Comparison of ENCODE assay signal across 22 mouse cellular contexts in the genomic region with DNA sequence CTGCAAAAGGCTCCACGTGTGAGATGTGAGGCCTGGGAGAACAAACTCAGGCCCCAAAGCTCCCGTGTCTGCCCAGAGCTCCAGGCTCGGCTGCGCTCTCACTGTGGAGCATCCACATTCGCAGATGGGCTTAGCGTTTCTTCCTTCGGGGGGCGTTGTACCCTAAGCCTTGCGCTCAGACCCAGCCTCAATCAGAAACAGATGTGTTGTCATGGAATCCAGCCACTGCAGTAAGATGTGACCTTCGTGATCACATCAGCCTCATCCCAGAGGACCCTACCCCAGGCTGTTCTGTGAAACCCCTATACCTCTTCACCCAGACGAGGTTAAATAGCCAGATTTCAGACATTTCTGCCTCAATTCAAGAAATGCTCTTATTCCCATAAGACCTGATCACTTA.
DNase-seq lines count a peak whose midpoint lies in the region; ATAC-seq lines count a peak whose summit lies in the region.
"Had no signal": no experiment of that assay in that cellular context is flagged by ENCODE, and none has a peak within 500 bp of the region (broad histone marks: within the 10 kb centered on the region; RNA-seq: fewer than 3 reads in every experiment).

No protein-coding gene starts in this region.

- peaks cover 21% of the 10 kb centered on the region for H3K4me1 ChIP-seq in midbrain, embryonic 10.5 days
- peaks cover 4% of the 10 kb centered on the region; the same call in 1 of the 2 replicates for H3K4me1 ChIP-seq in midbrain, embryonic 15.5 days
- peaks cover 57% of the 10 kb centered on the region for H3K4me1 ChIP-seq in embryonic facial prominence, embryonic 10.5 days
- H3K4me1 ChIP-seq in limb, embryonic 12.5 days (replicated peaks), result peaks cover 51% of the 10 kb centered on the region
- H3K4me1 ChIP-seq: liver, embryonic 12.5 days had no signal

- no peak for ATAC-seq in midbrain, embryonic 15.5 days (replicated peaks)
- no peak for ATAC-seq in limb, embryonic 12.5 days (ENCODE audit: insufficient number of reproducible peaks, insufficient read depth, low FRiP score, low TSS enrichment, low read depth)
- no peak for ATAC-seq in megakaryocyte-erythroid progenitor cell, adult 5-6 weeks (replicated peaks; ENCODE audit: low FRiP score, low TSS enrichment, poor library complexity, severe bottlenecking)
- ATAC-seq: liver, embryonic 12.5 days; midbrain, embryonic 13.5 days had no signal

- DNase-seq in midbrain, embryonic 10.5 days (ENCODE audit: low spot score), result peak; percentile 29
- DNase-seq in embryo, embryonic 10.5 days (ENCODE audit: low spot score), result peak; percentile 75
- DNase-seq in embryonic facial prominence, embryonic 10.5 days (ENCODE audit: low spot score), result peak; percentile 82
- DNase-seq in cerebellum, adult 18-20 months, result no peak
- DNase-seq: adrenal gland, adult 2 months; cerebellum, adult 9-11 months; gastrocnemius, postnatal 36 days; kidney, adult 2 months; kidney, postnatal 10 days; lung, adult 2 months; right cerebral cortex, postnatal 4 days; thymus, postnatal 25 days had no signal

- H3K27ac ChIP-seq in midbrain, embryonic 10.5 days (replicated peaks), result no peak overlapping the region; the same call in 1 of the 2 replicates
- H3K27ac ChIP-seq in midbrain, embryonic 15.5 days, result no peak overlapping the region
- peak overlapping the region; percentile 81 for H3K27ac ChIP-seq in embryonic facial prominence, embryonic 10.5 days (replicated peaks)
- peak overlapping the region; percentile 83 for H3K27ac ChIP-seq in limb, embryonic 12.5 days
- H3K27ac ChIP-seq: hindbrain, embryonic 15.5 days; layer of hippocampus, adult 2 months; liver, embryonic 12.5 days; midbrain, embryonic 13.5 days had no signal

- H3K9me3 ChIP-seq in midbrain, embryonic 10.5 days (replicated peaks), result no peaks in the 10 kb centered on the region
- no peaks in the 10 kb centered on the region for H3K9me3 ChIP-seq in midbrain, embryonic 15.5 days
- no peaks in the 10 kb centered on the region for H3K9me3 ChIP-seq in embryonic facial prominence, embryonic 10.5 days
- no peaks in the 10 kb centered on the region for H3K9me3 ChIP-seq in limb, embryonic 12.5 days
- H3K9me3 ChIP-seq: heart, embryonic 12.5 days; hindbrain, embryonic 15.5 days; liver, embryonic 12.5 days; midbrain, embryonic 13.5 days had no signal

- H3K9ac ChIP-seq in midbrain, embryonic 15.5 days, result no peak overlapping the region
- H3K9ac ChIP-seq in limb, embryonic 12.5 days (replicated peaks), result no peak overlapping the region
- H3K9ac ChIP-seq: heart, embryonic 12.5 days; hindbrain, embryonic 15.5 days; liver, embryonic 12.5 days; midbrain, embryonic 13.5 days had no signal

- H3K4me2 ChIP-seq in midbrain, embryonic 15.5 days, result no peak overlapping the region
- no peak overlapping the region for H3K4me2 ChIP-seq in limb, embryonic 12.5 days
- H3K4me2 ChIP-seq: heart, embryonic 12.5 days; hindbrain, embryonic 15.5 days; liver, embryonic 12.5 days; midbrain, embryonic 13.5 days had no signal

- WGBS in midbrain, embryonic 10.5 days, result 82% methylated on average over 11 of the region's 11 CpGs
- 79% methylated on average over 11 of the region's 11 CpGs for WGBS in midbrain, embryonic 15.5 days
- WGBS in embryonic facial prominence, embryonic 10.5 days, result 37% methylated on average over 11 of the region's 11 CpGs
- WGBS in limb, embryonic 12.5 days, result 48% methylated on average over 11 of the region's 11 CpGs

- no peaks in the 10 kb centered on the region for H3K27me3 ChIP-seq in midbrain, embryonic 10.5 days (ENCODE audit: low read depth, poor library complexity, severe bottlenecking)
- no peaks in the 10 kb centered on the region for H3K27me3 ChIP-seq in midbrain, embryonic 15.5 days (replicated peaks)
- H3K27me3 ChIP-seq in embryonic facial prominence, embryonic 10.5 days (replicated peaks; ENCODE audit: low read depth, poor library complexity, severe bottlenecking), result no peaks in the 10 kb centered on the region
- no peaks in the 10 kb centered on the region; the same call in 1 of the 2 replicates for H3K27me3 ChIP-seq in limb, embryonic 12.5 days
- H3K27me3 ChIP-seq: hindbrain, embryonic 15.5 days; liver, embryonic 12.5 days; midbrain, embryonic 13.5 days had no signal

- H3K4me3 ChIP-seq in midbrain, embryonic 10.5 days, result no peak overlapping the region
- no peak overlapping the region for H3K4me3 ChIP-seq in midbrain, embryonic 15.5 days
- H3K4me3 ChIP-seq in embryonic facial prominence, embryonic 10.5 days, result no peak overlapping the region
- no peak overlapping the region for H3K4me3 ChIP-seq in limb, embryonic 12.5 days (replicated peaks)
- H3K4me3 ChIP-seq: erythroblast, embryonic 14.5 days; heart, embryonic 12.5 days; hindbrain, embryonic 15.5 days; layer of hippocampus, adult 2 months; liver, embryonic 12.5 days; midbrain, embryonic 13.5 days; myocyte had no signal

- H3K36me3 ChIP-seq in midbrain, embryonic 10.5 days, result no peaks in the 10 kb centered on the region
- no peaks in the 10 kb centered on the region for H3K36me3 ChIP-seq in midbrain, embryonic 15.5 days (replicated peaks)
- no peaks in the 10 kb centered on the region for H3K36me3 ChIP-seq in embryonic facial prominence, embryonic 10.5 days (replicated peaks)
- no peaks in the 10 kb centered on the region for H3K36me3 ChIP-seq in limb, embryonic 12.5 days
- H3K36me3 ChIP-seq: heart, embryonic 12.5 days; hindbrain, embryonic 15.5 days; liver, embryonic 12.5 days; midbrain, embryonic 13.5 days had no signal

Comparison
In these comparisons a context has a peak if more than half of its experiments do, and no peak if none do; other contexts are left out.
1. DNase-seq: peak in midbrain, embryonic 10.5 days (single experiment), embryo, embryonic 10.5 days (single experiment) and embryonic facial prominence, embryonic 10.5 days (single experiment); none in cerebellum, adult 18-20 months (0 of 2).
2. H3K27ac ChIP-seq: peak in embryonic facial prominence, embryonic 10.5 days (single experiment) and limb, embryonic 12.5 days (single experiment); none in midbrain, embryonic 10.5 days (single experiment) and midbrain, embryonic 15.5 days (single experiment).